Mouse (Mus musculus) embryonic facial prominence, embryonic 14.5 days (tissue): ENCODE data around the gene Marco. TPM values are rescaled to one million over a fixed set of nuclear protein-coding genes. Genes with fewer than 3 reads are reported as not detected.

ENCODE experiments used
- ATAC-seq: fragments of 200-750 bp; cut with Nextera tagmentation; 2 replicates; pipeline ENCODE4 v1.8.0; 2017; ENCODE audit warnings: low read depth, moderate number of reproducible peaks, moderate TSS enrichment
- DNase-seq: peaks from one replicate; pipeline ENCODE4 v3.0.0-alpha.2; 2015; ENCODE audit warnings: low spot score
- H3K27ac ChIP-seq: fragments of 300-500 bp; sonication (generic); replicated peaks from 2 replicates; pipeline ENCODE4 v1.5.1; 2014; ENCODE audit warnings: low read depth, mild to moderate bottlenecking, low read length, moderate library complexity
- H3K27me3 ChIP-seq: fragments of 300-500 bp; sonication (generic); replicated peaks from 2 replicates; pipeline ENCODE4 v1.6.1; 2014; ENCODE audit warnings: low read length; ENCODE audit not compliant: control insufficient read depth, insufficient read depth
- H3K36me3 ChIP-seq: fragments of 300-500 bp; sonication (generic); 2 replicates; pipeline ENCODE4 v1.6.1; 2014; ENCODE audit warnings: low read length, mixed read lengths; ENCODE audit not compliant: control insufficient read depth, insufficient read depth
- H3K4me1 ChIP-seq: fragments of 300-500 bp; sonication (generic); 2 replicates; pipeline ENCODE4 v1.6.1; 2014; ENCODE audit warnings: antibody characterized with exemption, low read length; ENCODE audit not compliant: control insufficient read depth, insufficient read depth
- H3K4me2 ChIP-seq: fragments of 300-500 bp; sonication (generic); 2 replicates; pipeline ENCODE4 v1.6.1; 2014; ENCODE audit warnings: low read depth, mild to moderate bottlenecking, low read length, moderate library complexity, mixed read lengths
- H3K4me3 ChIP-seq: fragments of 300-500 bp; sonication (generic); 2 replicates; pipeline ENCODE4 v1.5.1; 2014; ENCODE audit warnings: low read depth, mild to moderate bottlenecking, low read length
- H3K9ac ChIP-seq: fragments of 300-500 bp; sonication (generic); 2 replicates; pipeline ENCODE4 v1.6.1; 2014; ENCODE audit warnings: low read depth, mild to moderate bottlenecking, low read length, moderate library complexity, mixed read lengths
- H3K9me3 ChIP-seq: fragments of 300-500 bp; sonication (generic); 2 replicates; pipeline ENCODE4 v1.6.1; 2016; ENCODE audit warnings: low read length; ENCODE audit not compliant: control insufficient read depth
- WGBS: fragments of 180-500 bp; shearing (Covaris S2); extraction: QIAGEN DNeasy Blood & Tissue Kit; methylation state at CpG from one replicate; pipeline ENCODE4 v1.1.7; 2014; 5-methylcytosine and 5-hydroxymethylcytosine counted together
- polyA plus RNA-seq: library from polyadenylated mRNA; unstranded; fragments of >200 nt; fragmentation: Nextera tagmentation; extraction: Ambion mirVana; gene quantifications from 2 replicates; pipeline ENCODE4 v1.2.1, GENCODE M21; 2014

Gene Marco
- not detected in 2 replicates for polyA plus RNA-seq

GRCm38 (mm10) chr1:120504924-120505323 is at the start of gene Marco:
Gene Marco (minus strand): TSS chr1:120505024.
- Histone ChIP-seq H3K36me3 (no peaks in the 10 kb centered on the region), H3K4me2 (no peak within 1 kb of the TSS), H3K4me3 (no peak within 1 kb of the TSS), H3K4me1 (no peaks in the 10 kb centered on the region), H3K9me3 (no peaks in the 10 kb centered on the region), H3K9ac (no peak within 1 kb of the TSS), H3K27ac (no peak within 1 kb of the TSS), H3K27me3 (no peaks in the 10 kb centered on the region)
- WGBS, result 61% methylated on average over 1 of the region's 1 CpGs
- DNase-seq, result no peak
- no peak for ATAC-seq

GRCm38 (mm10) chr1:120539506-120540029 is 34.7 kb upstream of the Marco start:
- no peak for DNase-seq
- Histone ChIP-seq H3K27ac (no peak overlapping the region), H3K4me1 (no peaks in the 10 kb centered on the region), H3K36me3 (no peaks in the 10 kb centered on the region), H3K9me3 (no peaks in the 10 kb centered on the region), H3K4me3 (no peak overlapping the region), H3K9ac (no peak overlapping the region), H3K4me2 (no peak overlapping the region), H3K27me3 (no peaks in the 10 kb centered on the region)
- 64% methylated on average over 7 of the region's 7 CpGs for WGBS
- no peak for ATAC-seq

GRCm38 (mm10) chr1:120536998-120537397 is 32.2 kb upstream of the Marco start:
- WGBS, result 90% methylated on average over 1 of the region's 1 CpGs
- DNase-seq (no peak), ATAC-seq (no peak)
- Histone ChIP-seq H3K27ac (no peak overlapping the region), H3K36me3 (no peaks in the 10 kb centered on the region), H3K4me3 (no peak overlapping the region), H3K4me2 (no peak overlapping the region), H3K9me3 (no peaks in the 10 kb centered on the region), H3K27me3 (no peaks in the 10 kb centered on the region), H3K9ac (no peak overlapping the region), H3K4me1 (no peaks in the 10 kb centered on the region)

GRCm38 (mm10) chr1:120535919-120536318 is 31.1 kb upstream of the Marco start:
- no peaks in the 10 kb centered on the region for H3K4me1 ChIP-seq
- H3K27ac ChIP-seq, result no peak overlapping the region
- DNase-seq, result no peak
- no peaks in the 10 kb centered on the region for H3K9me3 ChIP-seq
- no peak for ATAC-seq
- no peaks in the 10 kb centered on the region for H3K36me3 ChIP-seq
- H3K27me3 ChIP-seq, result no peaks in the 10 kb centered on the region
- H3K4me3 ChIP-seq, result no peak overlapping the region
- no peak overlapping the region for H3K4me2 ChIP-seq
- H3K9ac ChIP-seq, result no peak overlapping the region
- 73% methylated on average over 1 of the region's 1 CpGs for WGBS

GRCm38 (mm10) chr1:120532321-120532916 is 27.6 kb upstream of the Marco start:
- 77% methylated on average over 6 of the region's 6 CpGs for WGBS
- no peak for ATAC-seq

GRCm38 (mm10) chr1:120531770-120532169 is 26.9 kb upstream of the Marco start:
- Histone ChIP-seq H3K4me1 (no peaks in the 10 kb centered on the region), H3K4me3 (no peak overlapping the region), H3K27ac (no peak overlapping the region), H3K36me3 (no peaks in the 10 kb centered on the region), H3K9ac (no peak overlapping the region), H3K4me2 (no peak overlapping the region), H3K27me3 (no peaks in the 10 kb centered on the region), H3K9me3 (no peaks in the 10 kb centered on the region)
- no peak for DNase-seq
- ATAC-seq, result no peak
- 65% methylated on average over 3 of the region's 3 CpGs for WGBS

More at GRCm38 (mm10) chr1:120532321-120532916, 27.6 kb upstream of the Marco start:
- Histone ChIP-seq H3K4me3 (no peak overlapping the region), H3K9ac (no peak overlapping the region), H3K4me1 (no peaks in the 10 kb centered on the region), H3K27ac (no peak overlapping the region), H3K4me2 (no peak overlapping the region), H3K9me3 (no peaks in the 10 kb centered on the region), H3K27me3 (no peaks in the 10 kb centered on the region), H3K36me3 (no peaks in the 10 kb centered on the region)
- DNase-seq, result no peak

- WGBS, result 76% methylated on average over 2 of the region's 2 CpGs
- DNase-seq (no peak), ATAC-seq (no peak)
- no peak overlapping the region for H3K4me3 ChIP-seq
- no peaks in the 10 kb centered on the region for H3K9me3 ChIP-seq
- H3K27ac ChIP-seq, result no peak overlapping the region
- no peaks in the 10 kb centered on the region for H3K4me1 ChIP-seq
- H3K36me3 ChIP-seq, result no peaks in the 10 kb centered on the region
- H3K4me2 ChIP-seq, result no peak overlapping the region
- H3K27me3 ChIP-seq, result no peaks in the 10 kb centered on the region
- no peak overlapping the region for H3K9ac ChIP-seq
Measured at GRCm38 (mm10) chr1:120529881-120530280, 25.1 kb upstream of the Marco start.

- H3K4me2 ChIP-seq, result no peak overlapping the region
- 66% methylated on average over 7 of the region's 7 CpGs for WGBS
- H3K9ac ChIP-seq, result no peak overlapping the region
- no peak for DNase-seq
- no peak overlapping the region for H3K27ac ChIP-seq
- H3K36me3 ChIP-seq, result no peaks in the 10 kb centered on the region
- no peaks in the 10 kb centered on the region for H3K9me3 ChIP-seq
- no peaks in the 10 kb centered on the region for H3K4me1 ChIP-seq
- ATAC-seq, result no peak
- H3K4me3 ChIP-seq, result no peak overlapping the region
- no peaks in the 10 kb centered on the region for H3K27me3 ChIP-seq
Measured at GRCm38 (mm10) chr1:120517618-120518017, 12.8 kb upstream of the Marco start.

- Histone ChIP-seq H3K4me1 (no peaks in the 10 kb centered on the region), H3K4me3 (no peak overlapping the region), H3K36me3 (no peaks in the 10 kb centered on the region), H3K9me3 (no peaks in the 10 kb centered on the region), H3K9ac (no peak overlapping the region), H3K4me2 (no peak overlapping the region), H3K27ac (no peak overlapping the region), H3K27me3 (no peaks in the 10 kb centered on the region)
- ATAC-seq, result no peak
- DNase-seq, result no peak
- 66% methylated on average over 3 of the region's 3 CpGs for WGBS
Measured at GRCm38 (mm10) chr1:120510311-120510710, 5.5 kb upstream of the Marco start.
